Mouse (Mus musculus) heart, embryonic 16.5 days (tissue): Measurements from ENCODE around the gene Tbl3. TPM values are rescaled to one million over a fixed set of nuclear protein-coding genes. Genes with fewer than 3 reads are reported as not detected.

Experiments used
- ATAC-seq: fragments of 200-750 bp; cut with Nextera tagmentation; replicated peaks from 2 replicates; pipeline ENCODE4 v1.8.0; 2017; ENCODE audit warnings: moderate number of reproducible peaks; ENCODE audit not compliant: insufficient read depth, low FRiP score; ENCODE audit errors: extremely low read depth
- H3K27ac ChIP-seq: fragments of 300-500 bp; sonication (generic); 2 replicates; pipeline ENCODE4 v1.5.1; 2014; ENCODE audit warnings: mild to moderate bottlenecking, low read length, control low read depth, moderate library complexity
- H3K27me3 ChIP-seq: fragments of 300-500 bp; sonication (generic); 2 replicates; pipeline ENCODE4 v1.6.1; 2014; ENCODE audit warnings: low read length, mixed read lengths; ENCODE audit not compliant: control insufficient read depth, insufficient read depth
- H3K36me3 ChIP-seq: fragments of 300-500 bp; sonication (generic); 2 replicates; pipeline ENCODE4 v1.6.1; 2014; ENCODE audit not compliant: control insufficient read depth, insufficient read depth
- H3K4me1 ChIP-seq: fragments of 300-500 bp; sonication (generic); 2 replicates; pipeline ENCODE4 v1.6.1; 2014; ENCODE audit warnings: low read length, mixed read lengths; ENCODE audit not compliant: control insufficient read depth, insufficient read depth
- H3K4me2 ChIP-seq: fragments of 300-500 bp; sonication (generic); 2 replicates; pipeline ENCODE4 v1.6.1; 2014; ENCODE audit warnings: low read depth, mild to moderate bottlenecking, control low read depth, low read length
- H3K4me3 ChIP-seq: fragments of 300-500 bp; sonication (generic); 2 replicates; pipeline ENCODE4 v1.5.1; 2014; ENCODE audit warnings: mild to moderate bottlenecking, control low read depth, low read length
- H3K9ac ChIP-seq: fragments of 300-500 bp; sonication (generic); 2 replicates; pipeline ENCODE4 v1.6.1; 2014; ENCODE audit warnings: low read length, control low read depth
- H3K9me3 ChIP-seq: fragments of 300-500 bp; sonication (generic); replicated peaks from 2 replicates; pipeline ENCODE4 v1.6.1; 2016; ENCODE audit warnings: low read length; ENCODE audit not compliant: control insufficient read depth
- WGBS: fragments of 180-500 bp; shearing (Covaris S2); extraction: QIAGEN DNeasy Blood & Tissue Kit; methylation state at CpG from one replicate; pipeline ENCODE4 v1.1.7; 2014; 5-methylcytosine and 5-hydroxymethylcytosine counted together
- polyA plus RNA-seq: library from polyadenylated mRNA; unstranded; fragments of >200 nt; fragmentation: Nextera tagmentation; extraction: Ambion mirVana; gene quantifications from 2 replicates; pipeline ENCODE4 v1.2.1, GENCODE M21; 2015

The Tbl3 gene
- polyA plus RNA-seq, 1 experiment from 2014 or later, result 47.5 TPM

DNA sequence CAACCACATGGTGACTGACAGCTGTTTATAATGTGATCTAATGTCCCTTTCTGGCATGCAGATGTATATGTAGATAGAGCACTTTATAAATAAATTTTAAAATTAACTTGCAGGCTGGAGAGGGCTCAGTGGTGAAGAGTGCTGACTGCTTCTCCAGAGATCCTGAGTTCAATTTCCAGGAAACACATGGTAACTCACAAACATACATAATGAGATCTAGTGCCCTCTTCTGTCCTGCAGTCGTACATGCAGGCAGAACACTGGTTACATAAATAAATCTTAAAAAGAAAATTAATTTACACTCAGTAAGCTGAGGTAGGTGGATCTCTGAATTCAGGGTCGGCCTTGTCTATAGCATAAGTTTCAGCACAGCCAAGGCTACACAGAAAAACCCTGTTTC lies 1.2 kb upstream of the Tbl3 start:
- 28% methylated on average over 2 of the region's 2 CpGs for WGBS
- no peak overlapping the region for H3K4me2 ChIP-seq

DNA sequence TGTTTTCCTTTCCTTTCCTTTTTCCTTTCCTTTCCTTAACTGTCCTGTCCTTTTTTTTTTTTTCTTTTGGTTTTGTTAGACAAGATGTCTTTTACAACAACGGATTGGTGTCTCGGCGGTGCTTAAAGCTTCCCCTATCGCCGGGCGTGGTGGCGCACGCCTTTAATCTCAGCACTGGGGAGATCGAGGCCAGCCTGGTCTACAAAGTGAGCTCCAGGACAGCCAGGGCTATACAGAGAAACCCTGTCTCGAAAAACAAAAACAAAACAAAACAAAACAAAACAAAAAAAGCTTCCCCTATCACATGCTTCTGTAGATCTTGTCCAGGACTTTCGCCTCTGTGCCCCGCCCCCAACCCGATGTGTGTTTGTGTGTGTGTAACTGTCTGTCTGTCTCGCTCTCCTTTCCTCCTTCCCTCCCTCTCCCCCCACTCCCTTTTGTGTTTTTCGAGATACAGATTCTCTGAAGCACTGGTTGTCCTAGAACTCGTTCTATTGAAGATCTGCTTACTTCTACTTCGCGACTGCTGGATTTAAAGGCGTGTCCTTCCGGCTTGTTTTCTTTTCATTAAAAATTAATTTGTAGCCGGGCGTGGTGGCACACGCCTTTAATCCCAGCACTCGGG lies 453 bp upstream of the Tbl3 start:
- H3K4me3 ChIP-seq, result peak overlapping the region; percentile 79
- no peaks in the 10 kb centered on the region for H3K9me3 ChIP-seq
- peak overlapping the region; percentile 96 for H3K4me2 ChIP-seq
- peaks cover 15% of the 10 kb centered on the region for H3K36me3 ChIP-seq
- peak overlapping the region; percentile 90 for H3K9ac ChIP-seq
- ATAC-seq, result no peak
- H3K27me3 ChIP-seq, result no peaks in the 10 kb centered on the region
- WGBS, result 3% methylated on average over 24 of the region's 24 CpGs
- H3K27ac ChIP-seq, result peak overlapping the region; percentile 85
- H3K4me1 ChIP-seq, result peaks cover 12% of the 10 kb centered on the region

More for the DNA sequence above, 1.2 kb upstream of the Tbl3 start:
- H3K27me3 ChIP-seq, result no peaks in the 10 kb centered on the region
- peaks cover 12% of the 10 kb centered on the region for H3K4me1 ChIP-seq
- no peak overlapping the region for H3K27ac ChIP-seq
- no peak overlapping the region for H3K4me3 ChIP-seq
- 0 out of 2 replicates have a peak, but pooled peaks have one; percentile 14 for ATAC-seq
- peaks cover 15% of the 10 kb centered on the region for H3K36me3 ChIP-seq
- H3K9me3 ChIP-seq, result no peaks in the 10 kb centered on the region
- H3K9ac ChIP-seq, result no peak overlapping the region

GRCm38 (mm10) chr17:24705821-24706220 lies 1.6 kb downstream of the Tbl3 start:
- Histone ChIP-seq H3K4me2 (no peak overlapping the region), H3K4me3 (no peak overlapping the region)

DNA sequence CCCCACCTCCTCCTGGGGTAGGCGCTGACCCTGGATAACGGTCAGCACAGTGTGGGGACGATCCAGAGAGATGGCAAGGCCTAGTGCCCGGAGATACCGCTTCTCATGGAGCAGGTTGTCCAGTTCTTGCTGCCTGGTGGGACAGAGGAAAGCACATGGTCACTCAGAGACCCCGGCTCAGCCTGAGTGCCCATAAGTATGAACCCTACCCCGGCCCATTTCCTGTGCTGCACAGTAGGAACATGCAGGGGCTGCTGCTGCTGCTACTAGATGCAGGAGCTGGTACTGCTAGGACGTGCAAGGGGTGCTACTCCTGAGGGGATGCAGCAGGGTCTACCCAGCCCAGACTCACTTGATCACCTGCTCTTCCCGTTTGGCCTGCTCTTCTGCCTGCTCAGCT lies 6.2 kb downstream of the Tbl3 start:
- Histone ChIP-seq H3K4me3 (no peak overlapping the region), H3K36me3 (peaks cover 32% of the 10 kb centered on the region), H3K27me3 (no peaks in the 10 kb centered on the region), H3K4me1 (peaks cover 4% of the 10 kb centered on the region; the same call in 1 of the 2 replicates), H3K9me3 (no peaks in the 10 kb centered on the region), H3K27ac (no peak overlapping the region), H3K4me2 (no peak overlapping the region), H3K9ac (no peak overlapping the region)
- ATAC-seq, result no peak
- WGBS, result 88% methylated on average over 9 of the region's 9 CpGs

More at GRCm38 (mm10) chr17:24705821-24706220, 1.6 kb downstream of the Tbl3 start:
- WGBS, result 94% methylated on average over 3 of the region's 3 CpGs
- Histone ChIP-seq H3K9ac (no peak overlapping the region), H3K27ac (no peak overlapping the region), H3K36me3 (peaks cover 24% of the 10 kb centered on the region), H3K9me3 (no peaks in the 10 kb centered on the region), H3K4me1 (peaks cover 12% of the 10 kb centered on the region), H3K27me3 (no peaks in the 10 kb centered on the region)
- ATAC-seq, result no peak

DNA sequence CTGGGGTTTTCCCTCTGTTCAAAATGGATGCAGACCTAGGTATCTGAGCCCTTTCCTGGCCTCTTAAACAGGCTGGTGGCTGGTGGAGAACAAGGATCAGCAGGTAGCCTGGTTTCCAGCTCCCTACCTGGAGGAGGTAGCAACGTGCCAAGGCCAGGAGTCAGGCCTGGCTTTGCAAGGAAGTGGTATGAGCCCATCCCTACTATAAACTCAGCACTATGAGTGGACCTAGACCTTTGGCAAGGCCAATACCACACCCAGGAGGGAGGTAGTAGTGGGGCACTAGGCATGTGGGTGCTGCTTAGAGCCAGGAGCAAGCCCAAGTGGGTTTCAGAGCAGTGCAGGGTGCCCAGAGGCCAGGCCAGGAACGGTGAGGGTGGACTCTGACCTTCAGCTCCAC lies 8.0 kb downstream of the Tbl3 start:
- Histone ChIP-seq H3K9ac (no peak overlapping the region), H3K27ac (no peak overlapping the region), H3K4me2 (no peak overlapping the region), H3K4me1 (peaks cover 8% of the 10 kb centered on the region; the same call in 1 of the 2 replicates), H3K27me3 (no peaks in the 10 kb centered on the region), H3K9me3 (no peaks in the 10 kb centered on the region), H3K4me3 (no peak overlapping the region), H3K36me3 (peaks cover 24% of the 10 kb centered on the region)
- no peak for ATAC-seq
- WGBS, result 82% methylated on average over 2 of the region's 2 CpGs

GRCm38 (mm10) chr17:24698715-24699114 lies 8.7 kb downstream of the Tbl3 start:
- Histone ChIP-seq H3K4me2 (no peak overlapping the region), H3K9ac (no peak overlapping the region), H3K27ac (no peak overlapping the region), H3K4me1 (peaks cover 8% of the 10 kb centered on the region; the same call in 1 of the 2 replicates), H3K9me3 (no peaks in the 10 kb centered on the region), H3K36me3 (peaks cover 17% of the 10 kb centered on the region), H3K4me3 (no peak overlapping the region), H3K27me3 (no peaks in the 10 kb centered on the region)
- no peak for ATAC-seq
- 67% methylated on average over 9 of the region's 9 CpGs for WGBS

GRCm38 (mm10) chr17:24697985-24698384 lies 9.5 kb downstream of the Tbl3 start:
- ATAC-seq, result no peak
- H3K27me3 ChIP-seq, result no peaks in the 10 kb centered on the region
- H3K9ac ChIP-seq, result no peak overlapping the region
- peaks cover 17% of the 10 kb centered on the region for H3K36me3 ChIP-seq
- no peak overlapping the region for H3K27ac ChIP-seq
- no peak overlapping the region for H3K4me3 ChIP-seq
- 28% methylated on average over 5 of the region's 5 CpGs for WGBS
- peaks cover 8% of the 10 kb centered on the region; the same call in 1 of the 2 replicates for H3K4me1 ChIP-seq
- H3K9me3 ChIP-seq, result no peaks in the 10 kb centered on the region
- no peak overlapping the region for H3K4me2 ChIP-seq

GRCm38 (mm10) chr17:24696011-24696697 lies 11.3 kb downstream of the Tbl3 start, which contains the start of the genes Gfer and Noxo1:
TSS of gene Gfer (minus strand) at chr17:24696156.
TSS of gene Noxo1 (plus strand) at chr17:24696234.
- Histone ChIP-seq H3K9ac (peak within 1 kb of the TSS; percentile 82), H3K9me3 (no peaks in the 10 kb centered on the region), H3K27ac (peak within 1 kb of the TSS; percentile 79), H3K4me2 (peak within 1 kb of the TSS; percentile 75), H3K4me3 (peak within 1 kb of the TSS; percentile 71), H3K4me1 (peaks cover 8% of the 10 kb centered on the region; the same call in 1 of the 2 replicates), H3K36me3 (peaks cover 11% of the 10 kb centered on the region; the same call in 1 of the 2 replicates), H3K27me3 (no peaks in the 10 kb centered on the region)
- peak; percentile 93 for ATAC-seq
- WGBS, result under 1% methylated on average over 68 of the region's 76 CpGs
